Comparison of ENCODE assay signal across 8 mouse cellular contexts in genomic region chr2:34870520-34871474, GRCm38 (mm10). TPM values are rescaled to one million over a fixed set of nuclear protein-coding genes. Genes with fewer than 3 reads are reported as not detected.
DNase-seq lines count a peak whose midpoint lies in the region; ATAC-seq lines count a peak whose summit lies in the region.

No protein-coding gene starts in this region.

- H3K36me3 ChIP-seq in hindbrain, embryonic 15.5 days, result peaks cover 3% of the 10 kb centered on the region

- ATAC-seq in hindbrain, embryonic 15.5 days (ENCODE audit: low FRiP score, low read depth), result peak; percentile 99

- peak overlapping the region; percentile 99 for H3K9ac ChIP-seq in hindbrain, embryonic 15.5 days

- peaks cover 23% of the 10 kb centered on the region for H3K27me3 ChIP-seq in hindbrain, embryonic 15.5 days

- H3K4me2 ChIP-seq in hindbrain, embryonic 15.5 days, result peak overlapping the region; percentile 61

- no peaks in the 10 kb centered on the region for H3K9me3 ChIP-seq in hindbrain, embryonic 15.5 days

- H3K4me1 ChIP-seq in hindbrain, embryonic 15.5 days (replicated peaks), result peaks cover 31% of the 10 kb centered on the region

- under 1% methylated on average over 67 of the region's 67 CpGs for whole genome bisulfite sequencing in hindbrain, embryonic 15.5 days

- DNase-seq in T-cell, adult 2 months (ENCODE audit: low spot score), result peak; percentile 95
- peak; percentile 89 to 90 for DNase-seq in cerebellum, postnatal 36 days
- DNase-seq in frontal cortex, postnatal 36 days (ENCODE audit: low spot score in 2 of 2), result peak; percentile 93 to 94
- peak; percentile 92 for DNase-seq in left cerebral cortex, adult 11 months (ENCODE audit: low spot score)
- peak; percentile 95 to 97 for DNase-seq in lung, postnatal 4 days
- DNase-seq in retina, postnatal 7 days (ENCODE audit: low read depth, low spot score), result peak; percentile 100
- DNase-seq in urinary bladder, adult 2 months (ENCODE audit: low spot score), result peak; percentile 87

- H3K27ac ChIP-seq in hindbrain, embryonic 15.5 days (replicated peaks), result peak overlapping the region; percentile 92

- H3K4me3 ChIP-seq in hindbrain, embryonic 15.5 days, result peak overlapping the region; percentile 86

RNA-seq across cellular contexts. Expression of gene Cutal, which starts 3.4 kb away (rescaled TPM):
- polyA plus RNA-seq in hindbrain, embryonic 15.5 days (2015; fragmentation: Nextera tagmentation; extraction: Ambion mirVana), result 0.32 and 0.39 TPM in 2 replicates
- 1.9 and 3.0 TPM in 2 replicates for polyA plus RNA-seq in urinary bladder, adult 2 months (2012; rRNA removed)

RNA-seq across cellular contexts. Expression of gene Psmd5, which starts 4.0 kb away (rescaled TPM):
- 97.3 and 97.9 TPM in 2 replicates for polyA plus RNA-seq in hindbrain, embryonic 15.5 days (2015; fragmentation: Nextera tagmentation; extraction: Ambion mirVana)
- polyA plus RNA-seq in urinary bladder, adult 2 months (2012; rRNA removed), result 44.8 and 54.0 TPM in 2 replicates

RNA-seq across cellular contexts. Expression of gene Gm34653, which starts 38.0 kb away (rescaled TPM):
- polyA plus RNA-seq in hindbrain, embryonic 15.5 days (2015; fragmentation: Nextera tagmentation; extraction: Ambion mirVana), result not detected in 2 replicates
- polyA plus RNA-seq in urinary bladder, adult 2 months (2012; rRNA removed), result 0.04 and 0.08 TPM in 2 replicates

RNA-seq across cellular contexts. Expression of gene Phf19, which starts 43.0 kb away (rescaled TPM):
- 2.1 and 2.3 TPM in 2 replicates for polyA plus RNA-seq in hindbrain, embryonic 15.5 days (2015; fragmentation: Nextera tagmentation; extraction: Ambion mirVana)
- polyA plus RNA-seq in urinary bladder, adult 2 months (2012; rRNA removed), result 4.5 and 4.7 TPM in 2 replicates

RNA-seq across cellular contexts. Expression of gene Fbxw2, which starts 44.7 kb away (rescaled TPM):
- 96.8 and 97.6 TPM in 2 replicates for polyA plus RNA-seq in hindbrain, embryonic 15.5 days (2015; fragmentation: Nextera tagmentation; extraction: Ambion mirVana)
- polyA plus RNA-seq in urinary bladder, adult 2 months (2012; rRNA removed), result 70.3 and 71.0 TPM in 2 replicates

Comparison
In these comparisons a context has a peak if more than half of its experiments do, and no peak if none do; other contexts are left out.
1. Peak in every context shown above with its lines: DNase-seq, ATAC-seq, H3K4me3 ChIP-seq and H3K27ac ChIP-seq.